Mouse (Mus musculus): ENCODE results near the gene Mfsd4b5.
"Not testable (repeated sequence)": the region's sequence is repeated elsewhere in the genome, so short reads cannot be mapped to it uniquely, and the experiment has no call there.

The Mfsd4b5 gene

DNA sequence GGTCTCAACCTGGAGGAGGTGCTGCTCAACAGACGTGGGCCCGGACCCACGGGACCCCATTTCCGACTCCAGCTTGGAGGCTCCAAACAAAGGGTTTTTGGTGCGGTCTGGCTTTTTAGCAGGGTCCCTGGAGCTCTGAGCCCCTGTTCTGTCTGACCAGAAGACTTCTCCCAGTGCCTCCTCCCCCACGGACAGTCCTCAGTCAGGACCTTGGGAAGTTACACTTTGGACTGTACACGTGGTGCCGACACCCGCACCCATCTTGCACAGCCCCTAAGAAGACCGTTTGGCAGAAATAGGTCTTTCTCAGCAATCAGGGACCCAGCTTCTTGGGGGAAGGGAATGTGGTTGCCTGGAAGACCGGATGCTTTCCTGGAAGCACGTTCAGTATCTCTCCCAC is at the start of gene Mfsd4b5:
Gene Mfsd4b5, minus strand, starts transcription at position 181 of the 400 bp plus-strand sequence.
- DNase-seq: no peak

DNA sequence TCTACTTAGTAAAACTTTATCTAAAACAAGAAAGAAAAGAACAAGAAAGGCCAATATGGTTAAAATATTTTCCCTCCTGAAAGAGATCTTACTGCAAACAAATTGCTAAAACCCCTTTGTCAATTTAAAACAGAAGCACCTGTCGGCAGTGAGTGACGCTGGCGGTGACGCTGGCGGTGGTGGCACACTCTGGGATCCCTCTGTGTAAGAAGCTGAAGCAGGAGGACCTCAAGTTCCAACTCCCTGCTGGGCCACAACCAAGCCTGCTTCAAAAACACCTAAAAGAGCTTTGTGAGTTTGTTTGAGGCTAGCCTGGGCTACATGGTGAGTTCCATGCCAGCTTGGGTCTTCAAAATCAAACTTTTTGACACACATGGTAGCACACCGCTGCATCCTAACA is 48.5 kb upstream of the Mfsd4b5 start:
- DNase-seq: no peak

DNA sequence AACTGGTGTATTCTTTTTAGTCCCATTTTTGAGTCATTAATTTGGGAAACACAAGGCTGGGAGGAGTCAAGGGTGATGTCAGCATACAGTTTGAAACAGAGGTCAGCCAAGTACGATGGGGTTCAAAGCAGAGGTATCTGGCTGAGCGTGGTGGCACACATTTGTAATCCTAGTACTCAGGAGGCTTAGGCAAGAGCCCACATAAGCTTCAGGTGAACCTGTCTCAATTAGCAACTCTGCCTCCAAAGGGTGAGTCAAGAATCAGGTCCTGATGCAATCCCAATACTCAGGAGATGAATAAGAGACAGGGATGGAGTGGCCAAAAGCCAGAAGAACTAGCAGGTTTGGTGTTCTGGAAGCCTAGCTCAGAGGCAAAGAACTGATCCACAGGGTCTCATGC is 46.5 kb upstream of the Mfsd4b5 start:
- no peak for DNase-seq

DNA sequence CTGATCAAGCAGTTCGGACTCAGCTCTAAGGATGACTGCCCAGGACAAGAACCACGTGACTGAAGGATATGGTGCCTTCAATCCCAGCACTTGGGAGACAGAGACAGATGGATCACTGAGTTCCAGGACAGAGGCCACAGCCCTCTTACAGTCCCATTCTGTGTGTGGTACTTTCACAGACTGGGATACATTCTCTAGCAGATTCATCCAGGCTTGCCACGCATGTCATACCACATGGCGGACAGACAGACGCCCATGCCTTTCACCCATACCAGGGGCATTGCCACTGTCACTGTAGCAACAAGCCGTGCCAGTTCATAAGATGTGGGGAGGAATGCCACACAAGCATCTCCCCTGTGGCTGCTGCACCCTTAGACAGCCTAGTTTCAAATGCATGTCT is 44.3 kb upstream of the Mfsd4b5 start:
- DNase-seq: no peak

- DNase-seq: no peak
These were observed 43.2 kb upstream of the Mfsd4b5 start for GRCm38 (mm10) chr10:40029610-40030009.

GRCm38 (mm10) chr10:40028091-40028490 is 41.6 kb upstream of the Mfsd4b5 start:
- DNase-seq: no peak

GRCm38 (mm10) chr10:40026546-40026945 is 40.1 kb upstream of the Mfsd4b5 start:
- no peak for DNase-seq

DNA sequence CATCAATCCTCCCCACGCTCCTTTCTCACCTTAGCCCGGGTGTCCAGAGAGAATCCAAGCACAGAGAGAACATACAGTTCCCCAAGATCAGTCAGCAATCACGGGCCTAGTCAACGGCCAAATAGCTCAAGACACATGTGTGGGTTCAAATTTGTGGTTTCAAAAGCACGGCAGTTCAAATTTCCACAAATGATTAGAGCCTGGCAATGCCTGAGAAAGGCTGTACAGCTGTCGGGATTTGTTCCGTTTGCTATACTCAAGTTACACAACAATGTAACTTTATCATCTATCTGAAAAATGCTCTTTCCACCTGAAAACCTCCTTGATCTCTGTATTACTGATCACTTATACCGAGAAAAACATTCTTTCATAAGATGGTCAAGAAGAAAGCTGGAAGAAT is 39.1 kb upstream of the Mfsd4b5 start:
- DNase-seq: no peak

DNA sequence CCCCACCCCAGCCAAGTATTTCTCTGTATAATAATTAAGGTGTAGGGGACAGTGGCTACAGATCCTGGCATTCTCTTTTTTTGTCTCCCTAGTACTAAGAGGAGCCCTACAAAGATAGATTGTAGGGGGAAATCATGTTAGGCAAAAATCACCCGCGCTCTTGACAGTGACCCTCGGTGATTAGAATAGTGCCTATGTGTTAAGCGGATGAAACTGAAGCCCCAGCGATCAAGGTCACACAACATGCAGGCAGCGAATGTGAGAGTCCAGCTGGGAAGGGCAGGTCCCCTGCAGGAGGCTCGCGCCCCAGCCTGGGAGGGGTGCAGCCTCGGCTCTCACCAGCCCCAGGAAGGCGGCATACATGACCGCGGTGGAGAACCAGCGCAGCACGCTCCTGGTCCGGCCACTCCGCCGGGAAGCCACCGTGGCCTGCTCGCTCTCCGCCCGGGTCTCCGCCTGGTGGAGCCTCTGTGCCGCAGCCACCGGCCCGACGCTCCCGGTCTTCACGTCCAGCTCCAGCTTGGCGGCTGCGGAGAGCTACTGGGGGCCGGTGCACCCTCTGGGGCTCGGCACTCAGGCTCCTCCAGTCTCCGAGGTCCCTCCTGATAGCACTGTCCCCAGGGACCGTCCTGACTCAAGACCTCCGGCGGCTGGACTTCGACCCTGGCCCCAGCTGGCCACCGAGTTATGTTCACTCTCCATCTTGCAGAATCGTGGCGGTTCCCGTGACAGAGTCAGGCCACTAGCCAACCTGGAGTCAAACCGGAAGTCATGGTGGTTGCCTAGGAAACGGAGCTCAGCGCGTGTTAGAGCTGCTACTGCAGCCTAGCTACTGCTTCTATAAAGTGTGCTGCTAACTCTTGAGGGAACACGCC is 38.3 kb upstream of the Mfsd4b5 start, which contains the start of gene Mfsd4b1:
Gene Mfsd4b1, minus strand, starts transcription at position 715 of the 875 bp plus-strand sequence.
- peak; percentile 16 to 50 for DNase-seq

DNA sequence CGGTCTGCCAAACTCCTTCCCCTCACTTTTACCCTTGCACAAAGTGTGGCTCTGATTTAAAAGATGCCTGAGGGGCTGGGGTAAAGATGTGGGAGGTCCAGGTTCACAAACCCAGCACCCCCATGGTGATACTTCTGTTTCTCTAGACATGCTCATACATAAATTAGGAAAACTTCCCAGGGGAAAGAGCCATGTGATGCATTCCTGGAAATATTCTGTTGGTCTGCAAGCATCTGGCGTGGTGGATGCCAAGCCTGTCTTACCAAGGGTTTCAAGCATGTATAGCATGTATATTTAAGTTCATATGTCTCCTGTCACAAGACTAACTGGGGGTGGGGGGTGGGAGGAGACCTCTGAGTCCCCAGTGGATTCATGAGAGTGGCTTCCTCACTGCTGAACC is 34.0 kb upstream of the Mfsd4b5 start:
- DNase-seq: no peak

- DNase-seq: no peak
These were observed 33.0 kb upstream of the Mfsd4b5 start for GRCm38 (mm10) chr10:40019492-40019891.

GRCm38 (mm10) chr10:40018261-40018860 is 31.9 kb upstream of the Mfsd4b5 start:
- DNase-seq: no peak

GRCm38 (mm10) chr10:40009591-40009990 is 23.1 kb upstream of the Mfsd4b5 start:
- DNase-seq: no peak

GRCm38 (mm10) chr10:40008847-40009246 is 22.4 kb upstream of the Mfsd4b5 start:
- not testable (repeated sequence) for DNase-seq

DNA sequence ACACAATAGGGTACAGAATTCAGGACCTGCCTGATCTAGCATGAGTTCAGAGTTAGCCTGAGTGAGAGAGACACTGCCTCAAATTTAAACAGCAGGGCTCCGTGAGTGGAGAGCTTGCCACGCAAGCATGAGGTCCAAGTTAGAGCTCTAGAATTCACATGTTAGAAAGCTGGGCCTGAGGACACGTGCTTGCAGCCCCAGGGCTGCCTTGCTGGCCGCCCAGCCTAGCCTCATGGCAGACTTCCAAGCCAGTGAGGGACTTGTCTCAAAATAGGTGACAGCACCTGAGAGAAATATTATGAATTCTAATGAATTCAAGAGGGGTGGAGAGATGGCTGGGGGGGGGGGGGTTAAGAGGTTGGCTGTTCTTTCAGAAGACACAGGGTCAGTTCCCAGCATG is 21.5 kb upstream of the Mfsd4b5 start:
- DNase-seq: no peak

GRCm38 (mm10) chr10:40006963-40007362 is 20.5 kb upstream of the Mfsd4b5 start:
- DNase-seq: no peak

DNA sequence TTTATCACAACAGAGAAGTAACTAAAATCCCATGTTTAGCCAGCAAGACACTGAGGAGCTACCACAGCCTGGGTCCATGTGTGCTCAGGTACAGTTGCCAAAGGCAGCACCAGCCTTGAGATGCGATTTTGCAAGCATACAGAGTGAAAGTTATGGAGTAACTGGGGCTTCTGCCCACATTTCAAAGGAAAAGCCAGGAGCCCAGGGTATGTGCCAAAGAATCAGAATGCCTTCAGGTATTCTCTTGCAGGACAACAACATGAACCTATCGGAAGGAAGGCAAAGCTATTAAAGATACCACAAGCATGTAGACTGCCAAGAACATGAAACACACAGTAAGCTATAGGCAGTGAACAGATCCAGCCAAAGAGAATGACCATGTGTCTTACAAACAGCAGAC is 14.3 kb upstream of the Mfsd4b5 start:
- no peak for DNase-seq

GRCm38 (mm10) chr10:39991155-39991554 is 4.7 kb upstream of the Mfsd4b5 start:
- no peak for DNase-seq

DNA sequence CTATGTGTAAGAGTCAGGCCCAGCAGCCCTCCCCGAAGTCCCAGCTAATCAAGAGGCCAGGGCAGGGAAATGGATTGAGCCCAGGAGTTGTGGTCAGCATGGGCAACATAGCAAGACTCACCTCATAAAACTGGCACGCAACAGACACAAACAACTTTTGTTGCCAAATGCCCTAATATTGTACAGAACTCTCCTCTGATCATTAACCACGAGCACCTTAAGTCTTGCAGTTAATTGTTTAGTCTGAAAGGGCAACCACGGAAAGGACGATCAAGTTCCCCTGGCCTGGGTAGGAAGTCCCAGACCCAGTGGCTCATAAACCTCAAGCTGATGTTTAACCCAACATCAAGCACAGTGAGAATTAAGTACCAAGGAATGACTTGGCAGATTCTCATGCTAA is 3.8 kb downstream of the Mfsd4b5 start:
- DNase-seq: no peak

DNA sequence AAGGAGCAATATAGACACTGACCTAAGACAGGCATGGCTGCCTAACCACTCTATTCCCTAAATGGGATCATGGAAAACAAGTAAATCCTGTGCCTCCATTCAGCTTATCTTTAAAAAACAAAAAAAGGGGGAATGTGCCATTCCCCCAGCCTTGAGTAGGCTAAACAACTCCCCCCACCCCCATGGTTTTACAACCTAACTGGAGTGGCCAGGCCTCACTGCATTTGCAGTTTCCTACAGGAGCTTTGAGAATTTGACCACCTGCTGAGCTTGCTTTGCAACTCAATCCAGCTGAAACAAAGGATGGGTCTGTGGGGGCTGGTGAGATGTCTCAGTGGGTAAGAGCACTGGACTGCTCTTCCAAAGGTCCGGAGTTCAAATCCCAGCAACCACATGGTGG is 8.2 kb downstream of the Mfsd4b5 start:
- DNase-seq: no peak

DNA sequence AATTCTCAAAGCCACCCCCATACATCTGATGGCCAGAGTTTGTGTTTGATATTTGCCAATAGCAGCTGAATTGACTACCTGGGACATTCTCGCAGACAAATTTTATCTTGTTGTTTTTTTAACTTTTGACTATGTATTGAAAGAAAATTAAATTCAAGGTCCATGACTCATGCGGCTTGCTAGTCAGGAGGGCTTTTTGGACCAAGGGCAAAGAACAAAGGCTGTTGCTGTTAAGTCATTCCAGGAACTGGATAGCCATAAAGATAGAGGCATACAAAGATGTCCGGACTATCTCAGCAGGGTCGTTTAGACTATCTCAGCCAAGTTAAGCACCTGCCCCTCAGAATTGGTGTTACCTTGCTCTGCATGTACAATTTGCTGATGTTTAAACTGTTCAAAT is 9.1 kb downstream of the Mfsd4b5 start:
- DNase-seq: no peak

DNA sequence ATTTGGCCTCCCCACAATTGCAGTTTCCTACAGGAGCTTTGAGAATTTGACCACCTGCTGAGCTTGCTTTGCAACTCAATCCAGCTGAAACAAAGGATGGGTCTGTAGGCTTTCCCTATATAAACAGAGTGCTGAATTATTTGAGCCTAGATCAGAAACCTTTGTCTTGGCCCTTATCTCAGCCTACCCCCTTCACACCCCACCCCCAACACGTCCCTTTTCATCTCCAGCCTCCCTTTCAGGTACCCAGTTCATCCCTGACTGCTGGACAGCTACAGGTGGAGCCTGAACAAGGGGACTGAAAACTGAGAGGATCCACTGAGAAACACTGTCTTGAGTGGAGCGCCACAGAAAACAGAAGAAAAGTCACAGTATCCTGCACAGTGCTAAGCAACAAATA is 10.7 kb downstream of the Mfsd4b5 start:
- DNase-seq: no peak

DNA sequence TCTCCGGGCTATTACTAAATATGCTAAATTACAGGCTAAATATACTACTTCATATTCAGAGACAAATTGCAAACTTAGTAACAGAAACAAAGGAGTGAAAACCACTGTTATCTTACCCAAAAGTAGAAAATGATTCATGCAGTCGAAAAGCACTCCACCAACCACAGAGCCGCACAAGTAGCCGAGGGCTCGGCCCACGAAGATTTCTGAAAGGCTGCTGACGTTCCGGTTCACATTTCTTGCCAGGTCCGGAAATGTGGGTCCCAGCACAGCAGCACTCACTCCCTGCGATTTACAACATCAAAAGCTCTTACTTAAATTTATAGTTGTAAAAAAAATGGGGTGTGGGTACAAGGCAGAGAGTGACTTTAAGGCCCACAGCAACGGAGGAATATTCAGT is 11.5 kb downstream of the Mfsd4b5 start:
- DNase-seq: no peak

DNA sequence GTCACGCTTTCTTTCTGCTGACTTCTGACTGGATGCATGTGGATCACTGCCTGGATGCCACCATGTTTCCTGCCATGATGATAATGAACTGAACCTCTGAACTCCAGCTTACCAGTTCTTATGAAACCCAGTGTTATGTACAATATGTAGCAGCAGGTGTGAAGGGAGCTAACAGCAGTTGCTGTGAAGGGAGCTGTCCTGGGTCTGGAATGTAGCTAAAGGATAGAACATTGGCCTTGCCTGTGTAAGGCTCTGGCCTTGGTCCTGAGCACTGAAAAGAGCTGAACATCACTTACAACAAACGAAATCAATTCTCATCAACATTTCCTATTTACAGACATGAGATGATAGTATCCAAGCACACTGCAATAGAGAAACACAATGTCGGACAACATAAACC is 18.9 kb downstream of the Mfsd4b5 start:
- DNase-seq: no peak
